Comparison of ENCODE assay signal across 7 mouse cellular contexts in genomic region chr4:101354086-101354855, GRCm38 (mm10).
DNase-seq lines count a peak whose midpoint lies in the region; ATAC-seq and TF ChIP-seq lines count a peak whose summit lies in the region.

No protein-coding gene starts in this region.

- peak overlapping the region; percentile 86 for H3K4me2 ChIP-seq in midbrain, embryonic 11.5 days

- intact Hi-C loops in heart, postnatal 10 days (cut with DNase I) = loop anchor here (5.0 to 10.0 kb wide), 2 partner anchors 301 to 1768 kb away; no protein-coding TSS in a partner anchor

- WGBS in midbrain, embryonic 11.5 days = 51% methylated on average over 7 of the region's 7 CpGs

- H3K27ac ChIP-seq in ES-Bruce4 (ENCODE audit: insufficient read depth, low read length) = peak overlapping the region; percentile 45; the same call in 1 of the 2 replicates
- no peak overlapping the region for H3K27ac ChIP-seq in midbrain, embryonic 11.5 days (ENCODE audit: low read depth, low read length)

- peak overlapping the region; percentile 72 for H3K4me3 ChIP-seq in ES-Bruce4 (ENCODE audit: low read depth, low read length)
- peak overlapping the region; percentile 88 for H3K4me3 ChIP-seq in midbrain, embryonic 11.5 days (ENCODE audit: low read depth, low read length)

- peaks cover 3% of the 10 kb centered on the region for H3K4me1 ChIP-seq in ES-Bruce4 (ENCODE audit: control insufficient read depth, insufficient read depth, low read length)
- peaks cover 13% of the 10 kb centered on the region for H3K4me1 ChIP-seq in midbrain, embryonic 11.5 days (ENCODE audit: control insufficient read depth, insufficient read depth, low read length)

- H3K36me3 ChIP-seq in ES-Bruce4 (ENCODE audit: control insufficient read depth, insufficient read depth, low read length, poor library complexity, severe bottlenecking) = no peaks in the 10 kb centered on the region; the same call in 1 of the 2 replicates
- H3K36me3 ChIP-seq in midbrain, embryonic 11.5 days (ENCODE audit: control insufficient read depth, insufficient read depth, low read length) = no peaks in the 10 kb centered on the region

- DNase-seq in brain, adult 2 months (ENCODE audit: low read depth, low spot score) = peak; percentile 33
- DNase-seq in heart, postnatal 10 days = peak; percentile 35 to 44
- no peak for DNase-seq in midbrain, embryonic 11.5 days (ENCODE audit: low spot score, missing footprints)
- no peak for DNase-seq in ovary, adult 18-20 months (ENCODE audit: low spot score)
- DNase-seq in thymus, postnatal 14 days = no peak

- TF ChIP-seq POLR2A in ES-Bruce4 (IDR thresholded peaks at IDR 0.05; ENCODE audit: insufficient read depth, low read length) = no peak

- TF ChIP-seq EP300 in ES-Bruce4 (IDR thresholded peaks at IDR 0.05; ENCODE audit: insufficient read depth, low read depth, low read length) = no peak

- no peaks in the 10 kb centered on the region for H3K27me3 ChIP-seq in ES-Bruce4 (ENCODE audit: control insufficient read depth, insufficient read depth, low read length, poor library complexity, severe bottlenecking)
- H3K27me3 ChIP-seq in midbrain, embryonic 11.5 days (ENCODE audit: control insufficient read depth, insufficient read depth, low read length) = no peaks in the 10 kb centered on the region

- TF ChIP-seq CTCF in ES-Bruce4 (IDR thresholded peaks at IDR 0.05; ENCODE audit: low read depth, low read length) = no peak

- peak overlapping the region; percentile 98 for H3K9ac ChIP-seq in ES-Bruce4 (ENCODE audit: low read depth, poor library complexity, severe bottlenecking)
- peak overlapping the region; percentile 84 for H3K9ac ChIP-seq in midbrain, embryonic 11.5 days (ENCODE audit: low read length)

- H3K9me3 ChIP-seq in ES-Bruce4 (replicated peaks; ENCODE audit: control insufficient read depth, insufficient read depth, low read length, poor library complexity, severe bottlenecking) = no peaks in the 10 kb centered on the region
- no peaks in the 10 kb centered on the region for H3K9me3 ChIP-seq in midbrain, embryonic 11.5 days (ENCODE audit: control insufficient read depth, low read length)

- ATAC-seq in midbrain, embryonic 11.5 days (ENCODE audit: low FRiP score) = no peak
- no peak for ATAC-seq in inflammation-experienced regulatory T-cells, adult 6 months

Comparison
In these comparisons a context has a peak if more than half of its experiments do, and no peak if none do; other contexts are left out.
1. DNase-seq: peak in brain, adult 2 months (single experiment) and heart, postnatal 10 days (2 of 2); none in midbrain, embryonic 11.5 days (single experiment), ovary, adult 18-20 months (single experiment) and thymus, postnatal 14 days (single experiment).